Mouse (Mus musculus) erythroblast, adult 5-6 weeks (primary cell): Measurements from ENCODE around the gene Depp1. TPM values are rescaled to one million over a fixed set of nuclear protein-coding genes. Genes with fewer than 3 reads are reported as not detected.

Experiments used
- ATAC-seq: replicated peaks from 2 replicates; pipeline ENCODE4 v1.8.0; 2016; ENCODE audit warnings: moderate number of reproducible peaks, mild to moderate bottlenecking, moderate TSS enrichment, inconsistent platforms; ENCODE audit not compliant: poor library complexity, low FRiP score, severe bottlenecking
- total RNA-seq, 2 experiments: library from RNA; stranded (forward) in 1 of 2; stranded (reverse) in 1 of 2; fragments of 150-400 nt in 1 of 2; fragments of 200-764, 138-1000 nt in 1 of 2; gene quantifications; 2 replicates each; pipeline versions ENCODE4 v1.2.3 to v1.2.4; 2015 to 2017; ENCODE audit warnings: low replicate concordance in 2 of 2

Depp1 gene
- total RNA-seq, 2 experiments from 2014 or later, result 0.77 TPM; not detected in 1

DNA sequence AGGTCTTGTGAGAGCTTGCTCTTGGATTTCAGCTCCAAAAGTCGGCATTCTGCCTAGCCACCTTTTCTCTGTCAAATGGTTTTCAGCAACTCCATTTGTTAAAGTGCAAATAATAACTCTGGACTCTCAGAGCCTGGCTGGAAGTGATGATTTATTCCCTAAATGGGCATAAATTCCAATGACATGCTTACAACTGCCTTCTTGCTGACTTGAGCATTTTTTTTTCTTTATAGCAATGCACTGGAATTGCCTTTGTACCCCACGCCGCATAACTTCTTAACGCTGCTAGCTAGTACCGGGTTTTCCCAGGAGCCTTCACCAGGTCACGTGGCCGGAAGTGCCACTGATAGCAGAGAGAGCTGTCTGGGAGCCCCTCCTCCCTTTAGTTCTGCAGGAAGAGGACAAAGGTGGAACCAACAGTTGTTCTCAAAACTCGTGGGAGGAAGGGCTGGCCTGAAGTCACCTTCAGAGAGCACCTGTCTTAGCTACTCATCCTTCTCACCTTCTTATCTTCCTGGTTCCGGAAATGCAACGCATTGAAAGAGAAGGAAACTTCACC, 26.0 kb downstream of the Depp1 start:
- no peak for ATAC-seq

DNA sequence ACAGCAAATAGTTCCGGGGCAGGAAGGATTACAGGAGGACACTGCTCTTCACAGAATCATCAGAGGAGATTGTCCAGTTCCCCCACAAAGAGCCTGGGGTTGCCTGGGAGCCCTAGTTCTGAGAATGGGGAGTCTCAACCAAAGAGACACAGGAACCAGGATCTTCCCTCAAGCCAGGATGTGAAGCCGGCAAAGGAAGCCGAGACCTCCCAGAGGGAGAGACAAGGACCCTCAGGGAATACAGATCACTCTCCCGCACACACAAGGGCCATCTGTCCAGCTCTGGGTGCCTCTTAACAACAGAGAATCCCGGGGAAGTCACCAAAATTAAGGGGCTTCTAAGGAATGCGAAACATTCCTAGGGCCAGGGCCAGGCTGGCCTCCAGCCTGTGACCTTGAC, 26.9 kb downstream of the Depp1 start:
- ATAC-seq, result no peak

DNA sequence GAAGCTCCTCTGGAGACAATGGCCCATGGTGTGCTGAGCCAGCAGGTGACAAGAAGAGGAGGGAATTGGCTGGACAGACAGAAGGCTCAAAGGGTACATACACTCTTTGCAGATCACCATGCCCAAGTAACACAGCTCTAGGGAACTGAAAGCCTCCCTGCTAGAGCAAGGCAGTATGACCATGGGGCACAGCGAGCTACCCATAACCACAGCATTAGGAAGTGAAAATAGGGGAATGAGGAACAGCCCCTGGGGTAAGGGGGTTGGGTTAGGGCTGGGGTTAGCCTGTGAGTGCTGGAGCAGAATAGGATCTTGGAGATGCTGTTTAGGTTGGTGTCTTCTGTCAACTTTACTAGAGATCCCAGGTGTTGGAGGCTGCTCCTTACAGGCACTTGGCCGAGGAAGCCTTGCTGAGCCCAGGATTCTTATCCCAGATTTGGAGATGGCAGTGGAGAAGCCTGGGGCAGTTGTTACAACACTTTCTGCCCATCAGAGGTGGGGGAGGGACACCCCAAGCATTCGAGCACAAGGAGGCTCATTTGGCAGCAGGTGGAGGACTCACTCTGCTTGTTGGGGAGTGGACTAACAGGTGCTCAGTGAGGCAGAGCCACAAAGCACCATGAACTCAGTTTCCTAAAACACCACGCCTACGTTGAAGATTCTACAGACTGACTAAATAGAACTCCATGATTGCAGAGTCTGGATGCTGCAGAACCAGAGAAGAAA, 29.3 kb downstream of the Depp1 start:
- ATAC-seq, result no peak

DNA sequence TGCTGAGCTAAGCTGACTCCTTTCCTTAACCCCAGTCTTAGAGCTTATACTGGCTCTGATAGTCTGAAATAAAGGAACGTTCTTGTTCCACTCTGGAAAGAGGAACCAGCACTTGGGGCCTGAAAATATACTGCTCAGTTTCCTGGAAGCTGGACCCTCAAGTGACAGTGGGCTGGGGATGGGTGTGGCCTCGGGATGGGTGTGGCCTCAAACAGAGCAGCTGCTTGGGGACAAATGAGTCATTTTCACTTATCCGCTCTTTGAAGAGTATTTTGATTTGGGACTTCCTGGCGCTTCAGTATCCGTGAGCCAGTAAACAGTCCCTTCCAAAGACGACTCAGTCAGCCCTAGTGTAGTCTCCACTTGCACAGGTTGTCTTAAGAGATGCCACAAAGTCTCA, 31.9 kb downstream of the Depp1 start:
- no peak for ATAC-seq

DNA sequence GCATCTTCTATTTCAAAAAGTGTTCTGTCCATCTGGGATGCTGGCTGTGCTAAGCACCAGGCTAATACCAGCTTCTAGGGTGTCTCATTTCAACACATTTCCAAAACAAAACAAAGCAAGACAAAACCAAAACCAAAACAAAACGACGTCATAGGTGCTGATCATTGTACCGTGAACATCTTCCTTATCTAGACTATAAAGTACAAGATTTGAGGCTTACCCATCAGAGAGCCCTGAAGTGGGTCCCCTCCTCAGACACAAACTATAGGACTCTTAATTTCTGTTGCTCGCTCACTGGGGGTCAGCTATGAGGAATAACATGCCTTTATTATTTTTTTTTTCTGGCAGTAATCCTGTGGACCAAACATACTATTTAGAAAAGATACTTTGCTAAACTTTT, 43.2 kb downstream of the Depp1 start:
- no peak for ATAC-seq

DNA sequence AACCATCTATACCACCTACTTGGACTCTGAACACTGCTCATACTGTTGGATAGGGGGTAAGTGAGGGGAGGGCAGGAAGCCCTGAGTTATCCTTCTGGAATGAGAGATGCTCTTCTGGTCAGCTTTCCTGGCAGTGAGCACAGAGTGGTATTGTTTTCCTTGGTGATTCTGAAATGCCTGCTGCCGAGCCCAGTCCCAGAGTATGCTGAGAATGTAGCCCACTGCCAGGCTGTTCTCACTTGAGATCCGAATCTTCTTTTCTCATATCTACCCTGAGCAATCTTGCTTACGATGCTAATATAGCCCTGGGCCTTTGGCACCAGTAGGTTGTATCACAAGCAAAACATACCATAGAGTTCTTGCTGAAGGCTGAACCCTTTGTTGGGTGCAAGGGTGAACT, 43.9 kb downstream of the Depp1 start:
- ATAC-seq, result no peak

DNA sequence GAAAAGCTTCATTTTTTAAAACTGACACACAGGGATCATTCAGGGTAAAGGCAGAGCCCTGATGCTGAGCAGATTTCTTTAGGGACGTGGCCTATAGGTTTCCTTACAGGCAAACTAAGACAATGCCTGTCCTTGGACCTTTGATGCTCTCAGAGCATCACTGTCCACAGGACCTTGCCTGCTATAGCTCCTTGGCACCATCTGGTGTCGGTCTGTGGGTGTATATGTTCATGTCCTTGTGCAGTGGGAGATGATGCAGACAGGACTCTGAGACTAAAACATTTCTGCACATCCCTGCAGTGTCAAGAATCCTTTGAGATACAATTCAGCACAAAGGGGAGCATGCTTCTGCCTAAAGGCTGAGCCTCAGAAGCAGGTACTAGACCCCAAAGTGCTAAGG, 47.0 kb downstream of the Depp1 start:
- ATAC-seq, result no peak

DNA sequence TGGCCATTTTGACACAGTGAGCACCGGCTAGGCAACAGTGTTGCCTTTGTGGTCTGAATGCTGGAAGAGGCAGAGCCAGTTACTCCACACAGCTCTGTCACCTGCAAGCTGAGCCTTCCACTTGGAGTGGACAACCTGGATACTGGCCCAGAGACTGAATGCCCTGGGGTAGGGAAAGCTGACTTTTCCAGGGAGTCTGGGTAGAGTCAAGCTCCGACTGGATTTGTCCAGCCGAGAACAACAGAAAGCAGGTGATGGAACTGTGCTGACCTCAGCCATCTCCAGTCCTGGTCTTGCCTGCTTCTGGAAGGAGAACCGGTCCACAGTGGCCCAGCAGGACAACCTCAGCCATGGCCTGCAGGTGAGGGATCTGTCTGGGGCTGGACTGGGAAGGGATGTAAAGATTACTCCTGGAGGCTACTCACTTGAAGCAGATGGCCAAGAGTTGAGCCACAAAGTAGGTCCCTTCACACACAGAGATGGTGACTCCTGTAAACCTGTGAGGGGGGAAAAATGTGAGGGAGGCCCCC, 47.6 kb downstream of the Depp1 start:
- no peak for ATAC-seq

DNA sequence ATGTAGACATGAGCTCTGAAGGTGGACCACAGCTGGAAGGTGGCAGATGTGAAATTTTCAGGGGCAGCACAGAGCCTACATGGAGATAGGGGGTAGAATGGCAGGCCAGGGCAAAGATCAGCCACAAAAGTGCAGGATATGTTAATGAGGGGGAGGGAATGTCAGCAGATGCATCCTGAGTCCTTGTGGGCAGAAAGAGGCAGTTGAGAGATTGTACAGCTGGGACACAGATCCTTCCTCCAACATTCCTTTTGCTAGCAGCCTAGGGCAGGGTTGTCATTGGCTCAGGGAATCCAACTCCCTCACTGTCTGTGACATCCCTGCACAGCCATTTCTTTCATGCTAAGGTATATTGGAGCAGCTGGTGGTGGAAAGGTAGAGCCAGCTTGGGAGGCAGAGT, 50.4 kb downstream of the Depp1 start:
- no peak for ATAC-seq

Other genes with a start within 250 kb of the Depp1 start
- gene Alox5, start 189.4 kb upstream of the Depp1 start, total RNA-seq (2015; ENCODE audit: low replicate concordance), result 29.6 and 33.4 TPM in 2 replicates
- gene Alox5, start 189.4 kb upstream of the Depp1 start, total RNA-seq (2017; ENCODE audit: low replicate concordance), result 16.6 and 19.0 TPM in 2 replicates
- not detected in 2 replicates for gene Olfr211, start 161.5 kb upstream of the Depp1 start, total RNA-seq (2015; ENCODE audit: low replicate concordance)
- gene Olfr211, start 161.5 kb upstream of the Depp1 start, total RNA-seq (2017; ENCODE audit: low replicate concordance), result not detected in 2 replicates
- gene Olfr212, start 144.1 kb upstream of the Depp1 start, total RNA-seq (2015; ENCODE audit: low replicate concordance), result not detected in 2 replicates
- gene Olfr212, start 144.1 kb upstream of the Depp1 start, total RNA-seq (2017; ENCODE audit: low replicate concordance), result not detected in 2 replicates
- gene Olfr213, start 112.2 kb upstream of the Depp1 start, total RNA-seq (2015; ENCODE audit: low replicate concordance), result not detected in 2 replicates
- 0.14 and 0.43 TPM in 2 replicates for gene Olfr213, start 112.2 kb upstream of the Depp1 start, total RNA-seq (2017; ENCODE audit: low replicate concordance)
- gene Gm5580, start 99.5 kb upstream of the Depp1 start, total RNA-seq (2015; ENCODE audit: low replicate concordance), result not detected in 2 replicates
- not detected in 2 replicates for gene Gm5580, start 99.5 kb upstream of the Depp1 start, total RNA-seq (2017; ENCODE audit: low replicate concordance)
- gene Olfr214, start 96.4 kb upstream of the Depp1 start, total RNA-seq (2015; ENCODE audit: low replicate concordance), result not detected in 2 replicates
- gene Olfr214, start 96.4 kb upstream of the Depp1 start, total RNA-seq (2017; ENCODE audit: low replicate concordance), result not detected in 2 replicates
- gene Olfr215, start 66.4 kb upstream of the Depp1 start, total RNA-seq (2015; ENCODE audit: low replicate concordance), result not detected in 2 replicates
- gene Olfr215, start 66.4 kb upstream of the Depp1 start, total RNA-seq (2017; ENCODE audit: low replicate concordance), result not detected in 2 replicates
- 18.6 and 21.1 TPM in 2 replicates for gene Zfp422, start 21.6 kb upstream of the Depp1 start, total RNA-seq (2015; ENCODE audit: low replicate concordance)
- 3.9 and 8.5 TPM in 2 replicates for gene Zfp422, start 21.6 kb upstream of the Depp1 start, total RNA-seq (2017; ENCODE audit: low replicate concordance)
- 18.6 and 21.1 TPM in 2 replicates for gene Rassf4, start 23.3 kb downstream of the Depp1 start, total RNA-seq (2015; ENCODE audit: low replicate concordance)
- gene Rassf4, start 23.3 kb downstream of the Depp1 start, total RNA-seq (2017; ENCODE audit: low replicate concordance), result 9.5 and 13.4 TPM in 2 replicates
- gene Tmem72, start 66.3 kb downstream of the Depp1 start, total RNA-seq (2015; ENCODE audit: low replicate concordance), result 0.42 TPM in 1 of 2 replicates, not detected in the other
- gene Tmem72, start 66.3 kb downstream of the Depp1 start, total RNA-seq (2017; ENCODE audit: low replicate concordance), result 0.09 and 0.56 TPM in 2 replicates